Mouse (Mus musculus): ENCODE measurements around the gene Tmem80.

The Tmem80 gene

DNA sequence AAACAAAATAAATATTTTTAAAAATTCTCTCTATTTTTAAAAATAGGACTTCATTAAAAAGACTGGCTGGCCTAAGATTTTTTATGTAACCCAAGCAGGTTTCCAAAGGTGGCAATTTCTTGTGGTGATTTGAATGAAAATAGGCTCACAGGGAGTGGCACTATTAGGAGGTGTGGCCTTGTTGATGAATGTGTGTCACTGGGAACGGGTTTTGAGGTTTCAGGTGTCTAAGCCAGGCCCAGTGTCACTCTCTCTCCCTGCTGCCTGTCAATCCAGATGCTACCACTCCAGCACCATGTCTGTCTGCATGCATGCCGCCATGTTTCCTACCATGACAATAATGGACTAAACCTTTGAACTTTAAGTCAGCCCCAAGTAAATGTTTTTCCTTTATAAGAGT, 8.1 kb upstream of the Tmem80 start:
- in situ Hi-C loops (cut with MboI; ENCODE audit: low sequenced_read_pairs): no loop called here

DNA sequence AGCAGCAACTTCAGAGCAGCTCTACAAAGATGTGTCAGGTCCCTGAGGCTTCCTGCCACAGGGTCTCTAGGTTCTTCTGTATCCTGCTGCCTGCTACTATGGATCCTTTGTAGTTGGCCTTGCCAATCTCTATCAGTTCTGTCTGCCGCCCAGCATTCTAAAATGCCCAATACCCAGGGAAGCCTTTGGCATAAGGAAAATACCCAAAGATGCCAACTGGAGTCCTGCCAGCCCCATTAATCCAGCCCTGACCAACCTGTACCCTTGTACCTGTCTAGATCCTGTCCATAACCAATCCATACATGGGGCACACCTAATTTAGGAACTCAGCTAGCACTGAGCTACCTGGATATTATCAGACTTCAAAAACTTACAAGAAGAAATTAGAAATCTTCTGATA, 2.9 kb upstream of the Tmem80 start:
- in situ Hi-C loops (cut with MboI; ENCODE audit: low sequenced_read_pairs): no loop called here

GRCm38 (mm10) chr7:141326546-141327446, 743 bp upstream of the Tmem80 start:
- in situ Hi-C loops (cut with MboI; ENCODE audit: low sequenced_read_pairs): no loop called here

DNA sequence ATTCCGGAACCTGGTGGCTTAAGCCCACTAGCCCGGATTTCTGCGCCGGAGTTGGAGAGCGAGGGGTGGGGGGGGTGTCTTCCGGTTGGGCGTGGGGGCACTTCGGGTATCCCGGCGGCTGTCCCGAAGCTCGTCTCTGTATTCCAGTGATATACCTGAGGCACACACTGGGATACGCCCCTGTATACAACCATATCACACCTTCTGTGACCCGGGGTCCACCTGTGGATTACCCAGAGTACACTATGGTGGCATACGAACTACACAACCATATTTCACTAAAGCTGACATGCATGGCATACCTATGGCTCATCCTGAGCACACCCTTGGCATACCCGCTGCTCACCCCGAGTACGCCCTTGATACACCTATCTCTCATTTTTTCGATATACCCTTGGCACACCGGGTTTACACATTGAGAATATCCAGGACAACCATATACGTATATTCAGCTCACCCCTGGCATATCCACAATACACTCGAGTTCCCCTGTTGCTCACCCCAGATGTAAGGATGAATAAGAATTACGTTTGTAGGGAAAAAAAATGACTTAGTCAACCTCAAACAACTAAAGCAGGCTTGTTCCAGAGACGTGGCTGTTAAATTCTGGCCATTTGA, 943 bp downstream of the Tmem80 start:
- in situ Hi-C loops (cut with MboI; ENCODE audit: low sequenced_read_pairs): no loop called here

- in situ Hi-C loops (cut with MboI; ENCODE audit: low sequenced_read_pairs): no loop called here
These were observed 3.2 kb downstream of the Tmem80 start for GRCm38 (mm10) chr7:141330706-141331105.

- in situ Hi-C loops (cut with MboI; ENCODE audit: low sequenced_read_pairs): no loop called here
These were observed 4.5 kb downstream of the Tmem80 start for GRCm38 (mm10) chr7:141331990-141332389.

- in situ Hi-C loops (cut with MboI; ENCODE audit: low sequenced_read_pairs): no loop called here
These were observed 7.6 kb downstream of the Tmem80 start for GRCm38 (mm10) chr7:141335044-141335579.

DNA sequence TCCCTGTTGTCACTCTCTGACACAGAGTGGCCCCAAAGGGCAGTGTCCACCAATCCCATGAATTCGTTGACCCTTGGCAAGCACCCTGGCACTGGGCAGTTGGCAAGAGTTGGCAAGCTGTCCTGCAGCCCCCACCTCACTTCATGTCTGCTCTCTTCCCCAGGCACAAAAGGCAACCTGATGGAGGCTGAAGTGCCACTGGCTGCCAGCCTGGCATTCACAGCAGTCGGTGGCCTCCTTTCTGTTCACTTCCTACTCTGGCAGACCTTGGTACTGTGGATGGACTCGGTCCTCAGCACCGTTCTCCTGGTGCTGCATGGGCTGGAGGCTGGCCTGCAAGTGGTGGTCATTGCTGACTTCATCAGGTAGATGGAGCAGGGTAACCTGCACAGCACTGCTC, 8.1 kb downstream of the Tmem80 start:
- in situ Hi-C loops (cut with MboI; ENCODE audit: low sequenced_read_pairs): no loop called here

- in situ Hi-C loops (cut with MboI; ENCODE audit: low sequenced_read_pairs): no loop called here
These were observed 8.8 kb downstream of the Tmem80 start for GRCm38 (mm10) chr7:141336296-141336695.

DNA sequence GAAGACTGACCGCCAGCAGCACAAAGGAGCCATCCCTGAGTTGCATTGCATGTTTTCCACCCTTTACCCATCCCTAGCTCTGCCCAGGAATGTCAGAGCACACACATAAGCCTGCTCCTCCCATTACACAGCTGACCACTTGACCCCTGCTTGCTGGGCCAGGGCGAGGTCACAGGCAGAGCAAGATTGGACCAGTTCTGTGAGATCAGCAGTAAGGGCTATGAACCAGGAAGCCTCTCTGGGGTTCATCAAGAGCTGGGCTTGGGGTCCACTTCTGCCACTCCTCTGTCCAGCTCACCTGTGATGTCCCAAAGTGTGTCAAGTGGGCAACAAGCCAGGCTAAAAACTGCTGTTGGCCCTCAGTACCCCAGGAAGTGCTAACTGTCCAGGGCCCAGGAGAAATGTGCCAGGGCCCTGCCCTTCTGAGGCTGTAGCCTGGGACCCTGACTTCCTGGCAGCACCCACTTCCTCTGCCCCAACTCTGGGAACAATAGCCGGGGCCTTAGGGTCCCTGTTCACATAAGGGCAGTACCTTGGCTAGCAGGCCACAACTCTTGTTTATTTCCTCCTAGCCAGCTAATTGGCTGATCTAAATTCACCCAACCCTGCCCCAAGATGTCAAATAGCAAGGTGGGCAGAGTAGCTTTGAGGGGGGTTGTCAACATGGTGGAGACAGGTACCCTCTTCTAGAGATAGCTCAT, 10.3 kb downstream of the Tmem80 start:
- in situ Hi-C loops (cut with MboI; ENCODE audit: low sequenced_read_pairs): no loop called here

- in situ Hi-C loops (cut with MboI; ENCODE audit: low sequenced_read_pairs): no loop called here
These were observed 11.1 kb downstream of the Tmem80 start, which contains the start of gene Eps8l2 for GRCm38 (mm10) chr7:141338576-141339131. Gene Eps8l2 (plus strand): TSS chr7:141338880.

DNA sequence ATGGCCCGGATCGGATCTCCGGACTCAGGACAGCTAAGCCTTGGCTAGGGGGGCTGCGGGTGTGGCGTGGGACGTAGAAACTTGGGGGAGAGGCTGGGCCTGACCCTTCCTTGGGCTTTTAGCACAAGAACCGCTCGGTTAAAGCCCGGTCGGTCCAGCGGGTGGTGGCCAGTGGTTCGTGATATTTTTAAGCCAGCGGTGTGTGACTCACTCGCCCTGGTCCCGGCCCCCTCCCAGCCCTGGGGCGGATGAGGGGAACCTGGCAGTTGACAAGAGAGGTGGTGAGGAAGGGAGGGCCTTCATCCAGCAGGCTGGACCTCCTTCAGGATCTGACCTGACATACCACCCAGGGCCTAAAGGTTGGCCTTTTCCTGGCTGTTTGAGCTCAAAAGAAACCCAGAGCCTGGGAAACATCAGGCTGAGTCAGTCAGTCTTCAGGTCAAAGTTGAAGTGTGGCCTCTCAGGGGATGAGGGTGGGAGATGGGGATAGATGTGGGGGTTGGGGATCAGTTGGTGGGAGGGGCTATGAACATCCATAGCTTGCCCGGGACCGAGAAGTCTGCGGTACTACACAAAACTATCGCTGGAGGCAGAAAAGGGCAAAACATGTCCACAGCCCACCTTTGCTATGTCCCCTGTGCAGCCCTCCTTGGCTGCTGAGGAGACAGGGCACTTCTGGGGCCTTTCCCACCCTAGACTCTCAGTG, 11.8 kb downstream of the Tmem80 start:
- in situ Hi-C loops (cut with MboI; ENCODE audit: low sequenced_read_pairs): no loop called here

DNA sequence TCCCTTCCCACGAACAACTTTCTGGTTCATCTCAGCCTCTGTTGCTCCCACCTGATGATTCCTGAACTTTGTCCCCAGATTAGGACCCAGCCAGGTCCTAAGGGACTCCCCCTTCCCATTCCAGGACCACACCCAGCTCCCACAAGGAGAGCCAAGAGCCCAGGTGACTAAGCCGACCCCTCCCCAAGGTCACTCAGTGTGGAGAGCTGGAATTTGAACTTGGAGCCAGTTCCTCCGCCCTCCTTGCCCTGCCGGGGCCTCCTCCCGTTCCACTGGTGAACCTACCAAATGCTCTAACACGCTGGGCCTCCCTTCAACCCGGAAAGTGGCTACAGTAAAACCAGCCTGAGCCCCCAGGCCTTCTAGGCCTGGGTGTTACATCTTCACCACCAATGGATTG, 12.5 kb downstream of the Tmem80 start:
- in situ Hi-C loops (cut with MboI; ENCODE audit: low sequenced_read_pairs): no loop called here

DNA sequence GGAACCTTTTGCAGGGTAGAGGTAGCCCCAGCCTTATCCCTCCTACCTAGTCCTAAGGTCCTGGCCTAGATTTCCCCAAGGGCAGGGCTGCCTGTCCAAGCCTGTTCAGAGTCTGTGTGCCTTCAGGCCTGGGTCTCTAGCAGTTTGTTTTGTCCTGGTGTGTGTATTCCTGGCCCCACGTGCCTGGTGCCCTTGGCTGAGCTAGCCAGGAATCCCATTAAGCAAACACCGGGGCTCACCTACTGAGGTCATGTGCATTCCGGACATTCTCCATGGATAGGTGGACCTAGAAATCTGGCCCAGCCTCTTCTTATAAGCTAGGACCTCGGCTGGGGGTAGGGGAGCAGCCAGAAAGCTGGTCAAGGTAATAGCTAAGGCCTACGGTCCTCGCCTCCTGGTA, 12.9 kb downstream of the Tmem80 start:
- in situ Hi-C loops (cut with MboI; ENCODE audit: low sequenced_read_pairs): no loop called here

GRCm38 (mm10) chr7:141341689-141342226, 14.2 kb downstream of the Tmem80 start:
- in situ Hi-C loops (cut with MboI; ENCODE audit: low sequenced_read_pairs): no loop called here

DNA sequence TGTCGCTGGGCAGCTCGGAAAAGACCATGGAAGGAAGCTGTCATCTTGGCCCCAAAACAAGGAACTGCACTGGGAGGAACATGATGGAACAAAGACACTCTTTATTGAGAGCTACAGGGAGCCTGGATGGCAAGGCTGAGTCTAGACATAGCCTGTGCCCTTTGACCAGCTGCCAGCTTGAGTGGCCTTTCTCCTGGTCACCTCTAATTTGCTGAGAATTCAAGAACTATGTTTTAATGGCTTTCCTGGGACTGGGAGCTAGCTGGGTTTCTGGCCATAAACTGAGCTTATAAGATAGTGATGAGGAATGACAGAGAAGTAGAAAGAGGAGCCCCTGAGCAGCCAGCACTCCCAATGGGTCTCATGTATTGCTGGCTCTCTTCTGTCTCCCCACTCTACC, 15.7 kb downstream of the Tmem80 start:
- in situ Hi-C loops (cut with MboI; ENCODE audit: low sequenced_read_pairs): no loop called here

GRCm38 (mm10) chr7:141343696-141344095, 16.2 kb downstream of the Tmem80 start:
- in situ Hi-C loops (cut with MboI; ENCODE audit: low sequenced_read_pairs): no loop called here

GRCm38 (mm10) chr7:141344787-141345186, 17.2 kb downstream of the Tmem80 start:
- in situ Hi-C loops (cut with MboI; ENCODE audit: low sequenced_read_pairs): no loop called here

DNA sequence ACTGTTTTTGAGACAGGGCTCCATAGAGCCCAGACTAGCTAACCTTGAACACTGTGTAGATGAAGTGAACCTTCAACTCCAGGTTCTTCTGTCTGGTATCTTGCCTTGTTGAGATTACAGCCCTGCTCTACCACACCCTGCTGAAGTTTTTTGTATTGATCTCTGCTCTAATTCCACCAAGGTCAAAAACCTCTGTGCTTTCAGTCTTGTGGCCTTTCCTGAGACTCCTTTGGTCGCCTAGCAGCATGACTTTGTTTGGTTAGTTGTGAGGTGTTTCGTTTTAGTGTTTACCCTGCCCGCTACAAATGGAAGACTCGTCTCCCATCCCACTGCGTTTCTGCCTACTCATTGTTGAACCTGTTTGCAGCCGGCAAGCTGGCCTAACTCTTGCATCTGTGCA, 23.5 kb downstream of the Tmem80 start:
- in situ Hi-C loops (cut with MboI; ENCODE audit: low sequenced_read_pairs): loop anchor here (25.0 kb wide), 1 partner anchor 264 kb away; the partner anchor contains the start of gene Pkp3

GRCm38 (mm10) chr7:141355051-141355450, 27.5 kb downstream of the Tmem80 start:
- in situ Hi-C loops (cut with MboI; ENCODE audit: low sequenced_read_pairs): loop anchor here (25.0 kb wide), 1 partner anchor 268 kb away; the partner anchor contains the start of gene Pkp3

Measured in CH12F3 (cell line).